Mouse (Mus musculus) lung, embryonic 14.5 days (tissue): ENCODE data around the gene Slc30a9. TPM values are rescaled to one million over a fixed set of nuclear protein-coding genes. Genes with fewer than 3 reads are reported as not detected.
A peak's percentile ranks its signal among the peaks of the same experiment; 100 is the strongest.

Experiments used
- ATAC-seq: fragments of 200-750 bp; cut with Nextera tagmentation; 2 replicates; pipeline ENCODE4 v1.8.0; 2017; ENCODE audit warnings: mild to moderate bottlenecking, moderate TSS enrichment, moderate library complexity; ENCODE audit not compliant: insufficient read depth
- DNase-seq: peaks from one replicate; pipeline ENCODE4 v3.0.0-alpha.2; 2015
- H3K27ac ChIP-seq: fragments of 300-500 bp; sonication (generic); 2 replicates; pipeline ENCODE4 v1.5.1; 2014; ENCODE audit warnings: low read depth, mild to moderate bottlenecking, moderate library complexity
- H3K27me3 ChIP-seq: fragments of 300-500 bp; sonication (generic); 2 replicates; pipeline ENCODE4 v1.6.1; 2014; ENCODE audit warnings: low read length, control low read depth; ENCODE audit not compliant: insufficient read depth
- H3K36me3 ChIP-seq: fragments of 300-500 bp; sonication (generic); 2 replicates; pipeline ENCODE4 v1.6.1; 2014; ENCODE audit warnings: control low read depth; ENCODE audit not compliant: insufficient read depth
- H3K4me1 ChIP-seq: fragments of 300-500 bp; sonication (generic); 2 replicates; pipeline ENCODE4 v1.6.1; 2014; ENCODE audit warnings: antibody characterized with exemption, control low read depth; ENCODE audit not compliant: insufficient read depth
- H3K4me2 ChIP-seq: fragments of 300-500 bp; sonication (generic); 2 replicates; pipeline ENCODE4 v1.6.1; 2014; ENCODE audit warnings: mild to moderate bottlenecking
- H3K4me3 ChIP-seq: fragments of 300-500 bp; sonication (generic); 2 replicates; pipeline ENCODE4 v1.5.1; 2014; ENCODE audit warnings: low read depth, low read length
- H3K9ac ChIP-seq: fragments of 300-500 bp; sonication (generic); 2 replicates; pipeline ENCODE4 v1.6.1; 2014
- H3K9me3 ChIP-seq: fragments of 300-500 bp; sonication (generic); 2 replicates; pipeline ENCODE4 v1.6.1; 2016; ENCODE audit warnings: low read depth, low read length, control low read depth
- CTCF ChIP-seq: IDR thresholded peaks from 2 replicates; pipeline ENCODE4 v1.5.1; 2016; ENCODE audit warnings: antibody characterized with exemption, low read depth
- WGBS: fragments of 180-500 bp; shearing (Covaris S2); extraction: QIAGEN DNeasy Blood & Tissue Kit; methylation state at CpG from one replicate; pipeline ENCODE4 v1.1.7; 2014; 5-methylcytosine and 5-hydroxymethylcytosine counted together
- polyA plus RNA-seq: library from polyadenylated mRNA; unstranded; fragments of >200 nt; fragmentation: Nextera tagmentation; extraction: Ambion mirVana; gene quantifications from 2 replicates; pipeline ENCODE4 v1.2.1, GENCODE M21; 2014

Gene Slc30a9
- polyA plus RNA-seq, 1 experiment from 2014 or later, result 93.7 TPM

DNA sequence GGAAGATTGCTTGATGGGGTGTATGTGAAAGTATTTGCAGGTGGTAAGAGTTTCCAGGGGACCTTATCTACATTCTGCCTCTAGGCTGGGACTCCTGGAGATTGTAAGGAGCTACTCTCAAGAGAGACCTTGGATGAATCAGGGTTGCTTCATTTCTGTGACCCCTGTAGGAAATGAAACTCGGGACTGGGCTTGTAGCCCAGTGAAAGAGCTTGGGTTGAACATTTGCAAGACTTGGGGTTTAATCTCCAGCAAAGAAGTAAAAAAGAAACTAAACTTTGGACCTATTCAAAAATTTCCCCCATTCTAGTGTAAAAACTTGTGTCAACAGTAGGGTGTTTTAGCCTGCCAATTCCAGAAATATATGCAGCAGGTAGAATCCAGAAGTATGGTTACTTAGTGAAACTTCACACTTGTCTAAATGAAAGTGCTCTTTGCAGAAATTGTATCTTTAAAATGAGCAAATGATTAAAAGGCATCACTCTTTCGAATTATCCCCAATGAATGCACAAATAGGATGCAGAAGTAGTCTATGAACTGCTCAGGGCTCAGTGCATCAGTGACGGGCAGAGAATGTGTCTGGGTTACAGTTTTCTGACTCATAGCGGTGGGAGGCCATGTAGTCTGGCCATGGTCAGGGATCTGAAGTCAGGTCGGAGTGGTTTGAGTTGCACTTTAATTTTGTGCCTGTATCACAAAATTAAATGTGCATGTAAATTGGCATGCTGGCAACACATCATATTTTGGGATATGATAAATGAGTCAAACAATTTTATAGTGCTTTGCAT lies 9.5 kb upstream of the Slc30a9 start:
- no peak for TF ChIP-seq CTCF
- Histone ChIP-seq H3K36me3 (peaks cover 4% of the 10 kb centered on the region; the same call in 1 of the 2 replicates), H3K9ac (no peak overlapping the region), H3K4me3 (no peak overlapping the region), H3K4me2 (no peak overlapping the region), H3K4me1 (no peaks in the 10 kb centered on the region), H3K27me3 (no peaks in the 10 kb centered on the region), H3K9me3 (no peaks in the 10 kb centered on the region), H3K27ac (no peak overlapping the region)
- ATAC-seq (no peak), DNase-seq (no peak)
- 82% methylated on average over 5 of the region's 5 CpGs for WGBS

GRCm38 (mm10) chr5:67299847-67300412 lies 6.8 kb upstream of the Slc30a9 start:
- WGBS, result 88% methylated on average over 6 of the region's 6 CpGs
- ATAC-seq, result no peak
- no peaks in the 10 kb centered on the region for H3K27me3 ChIP-seq

GRCm38 (mm10) chr5:67300926-67301597 lies 5.7 kb upstream of the Slc30a9 start:
- no peaks in the 10 kb centered on the region for H3K9me3 ChIP-seq
- no peak overlapping the region for H3K9ac ChIP-seq
- no peaks in the 10 kb centered on the region for H3K4me1 ChIP-seq
- H3K27ac ChIP-seq, result no peak overlapping the region
- no peak for ATAC-seq
- DNase-seq, result no peak
- no peak for TF ChIP-seq CTCF
- H3K4me3 ChIP-seq, result no peak overlapping the region
- no peaks in the 10 kb centered on the region for H3K36me3 ChIP-seq
- WGBS, result 96% methylated on average over 8 of the region's 8 CpGs
- no peaks in the 10 kb centered on the region for H3K27me3 ChIP-seq
- no peak overlapping the region for H3K4me2 ChIP-seq

More at GRCm38 (mm10) chr5:67299847-67300412, 6.8 kb upstream of the Slc30a9 start:
- Histone ChIP-seq H3K4me3 (no peak overlapping the region), H3K4me2 (no peak overlapping the region), H3K9me3 (no peaks in the 10 kb centered on the region), H3K27ac (no peak overlapping the region), H3K4me1 (no peaks in the 10 kb centered on the region), H3K9ac (no peak overlapping the region), H3K36me3 (no peaks in the 10 kb centered on the region)
- no peak for DNase-seq
- no peak for TF ChIP-seq CTCF

DNA sequence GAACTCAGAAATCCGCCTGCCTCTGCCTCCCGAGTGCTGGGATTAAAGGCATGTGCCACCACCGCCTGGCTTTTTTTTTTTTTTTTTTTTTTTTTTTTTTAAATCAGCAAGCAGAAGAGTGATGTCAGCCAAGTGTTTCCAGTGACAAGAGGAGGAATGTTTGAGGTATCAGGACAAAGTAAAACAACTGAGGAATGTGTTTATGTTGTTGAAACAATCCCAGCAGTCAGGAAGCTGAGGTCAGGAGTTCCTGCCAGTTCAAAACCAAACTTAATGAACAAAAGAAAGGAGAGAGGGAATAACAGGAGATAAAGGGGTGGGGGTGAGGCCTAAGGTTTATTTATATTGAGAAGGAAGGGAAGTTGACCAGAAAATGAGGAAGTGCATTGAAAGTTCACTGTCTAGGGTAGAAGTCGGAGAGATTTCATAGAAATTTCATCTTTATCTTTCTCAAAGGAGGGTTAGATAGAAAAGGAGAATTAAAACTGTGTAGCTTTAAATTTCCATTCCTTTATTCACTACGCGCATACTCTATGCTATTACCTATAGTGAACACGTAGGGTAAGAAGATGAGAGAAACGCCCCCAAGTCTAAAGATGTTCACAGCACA lies 4.9 kb upstream of the Slc30a9 start:
- Histone ChIP-seq H3K4me3 (no peak overlapping the region), H3K4me1 (no peaks in the 10 kb centered on the region), H3K27ac (no peak overlapping the region), H3K9me3 (no peaks in the 10 kb centered on the region), H3K9ac (no peak overlapping the region), H3K4me2 (no peak overlapping the region), H3K27me3 (no peaks in the 10 kb centered on the region), H3K36me3 (no peaks in the 10 kb centered on the region)
- DNase-seq (peak; percentile 39), ATAC-seq (no peak)
- WGBS, result 68% methylated on average over 8 of the region's 8 CpGs
- no peak for TF ChIP-seq CTCF

DNA sequence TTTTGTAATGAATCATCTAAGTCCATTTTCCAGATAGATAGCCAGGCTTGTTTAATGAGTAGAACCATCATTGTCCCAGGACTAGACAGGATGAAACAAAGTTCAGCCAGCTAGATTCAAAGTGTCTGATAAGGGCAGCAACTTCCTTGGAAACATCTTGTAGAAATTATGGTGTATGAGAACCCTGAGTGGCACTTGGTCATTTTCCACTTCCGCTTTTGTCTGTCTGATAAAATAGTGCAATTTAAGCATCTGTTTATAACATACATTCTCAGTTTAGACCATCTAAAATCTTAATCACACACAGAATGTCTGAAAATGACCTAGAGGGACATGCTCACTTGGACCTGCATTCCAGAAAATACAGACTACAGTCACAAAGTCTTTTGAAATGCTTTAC lies 2.9 kb upstream of the Slc30a9 start:
- peaks cover 5% of the 10 kb centered on the region; the same call in 1 of the 2 replicates for H3K4me1 ChIP-seq
- H3K4me3 ChIP-seq, result no peak overlapping the region
- H3K27me3 ChIP-seq, result no peaks in the 10 kb centered on the region
- no peaks in the 10 kb centered on the region for H3K36me3 ChIP-seq
- ATAC-seq (no peak), DNase-seq (no peak)
- H3K9me3 ChIP-seq, result no peaks in the 10 kb centered on the region
- no peak overlapping the region for H3K27ac ChIP-seq
- WGBS, result 63% methylated on average over 1 of the region's 1 CpGs
- no peak for TF ChIP-seq CTCF
- H3K4me2 ChIP-seq, result no peak overlapping the region
- H3K9ac ChIP-seq, result no peak overlapping the region

- ATAC-seq (no peak), DNase-seq (no peak)
- TF ChIP-seq CTCF, result no peak
- 25% methylated on average over 13 of the region's 13 CpGs for WGBS
- no peaks in the 10 kb centered on the region for H3K9me3 ChIP-seq
- H3K4me1 ChIP-seq, result peaks cover 5% of the 10 kb centered on the region; the same call in 1 of the 2 replicates
- H3K4me2 ChIP-seq, result peak overlapping the region; percentile 75
- no peaks in the 10 kb centered on the region for H3K27me3 ChIP-seq
- no peak overlapping the region for H3K27ac ChIP-seq
- H3K36me3 ChIP-seq, result 0 out of 2 replicates have a peak, but pooled peaks cover 3% of the 10 kb centered on the region
- H3K9ac ChIP-seq, result peak overlapping the region; percentile 92
- H3K4me3 ChIP-seq, result peak overlapping the region; percentile 99
Observed at GRCm38 (mm10) chr5:67307659-67308222, 986 bp downstream of the Slc30a9 start.
